Mouse (Mus musculus): Measurements from ENCODE around the gene Fbxo10. TPM values are rescaled to one million over a fixed set of nuclear protein-coding genes. Genes with fewer than 3 reads are reported as not detected.
A peak's percentile ranks its signal among the peaks of the same experiment; 100 is the strongest.
"Not testable (repeated sequence)": the region's sequence is repeated elsewhere in the genome, so short reads cannot be mapped to it uniquely, and the experiment has no call there.

Gene Fbxo10
- 10 to 100 TPM; 41.1 to 44.4 TPM for total RNA-seq (2021)

GRCm38 (mm10) chr4:45084021-45084894 lies at the start of gene Fbxo10:
Gene Fbxo10, minus strand, starts transcription at chr4:45084604.
- DNase-seq (ENCODE audit: extremely low spot score in 1 of 2, low spot score in 1 of 2), result peak; percentile 82 to 83

GRCm38 (mm10) chr4:45131021-45131420 lies 46.6 kb upstream of the Fbxo10 start:
- no peak for DNase-seq (ENCODE audit: extremely low spot score in 1 of 2, low spot score in 1 of 2)

GRCm38 (mm10) chr4:45121311-45121710 lies 36.9 kb upstream of the Fbxo10 start:
- DNase-seq (ENCODE audit: extremely low spot score in 1 of 2, low spot score in 1 of 2), result no peak

- no peak for DNase-seq (ENCODE audit: extremely low spot score in 1 of 2, low spot score in 1 of 2)
Observed at GRCm38 (mm10) chr4:45108456-45109110, 24.2 kb upstream of the Fbxo10 start.

- peak; percentile 76 to 84 for DNase-seq (ENCODE audit: extremely low spot score in 1 of 2, low spot score in 1 of 2)
Observed at GRCm38 (mm10) chr4:45107601-45108277, 23.3 kb upstream of the Fbxo10 start, which contains the start of gene Tomm5. Gene Tomm5, minus strand, starts transcription at chr4:45108114.

GRCm38 (mm10) chr4:45107066-45107465 lies 22.7 kb upstream of the Fbxo10 start:
- no peak for DNase-seq (ENCODE audit: extremely low spot score in 1 of 2, low spot score in 1 of 2)

GRCm38 (mm10) chr4:45106409-45106808 lies 22.0 kb upstream of the Fbxo10 start:
- DNase-seq (ENCODE audit: extremely low spot score in 1 of 2, low spot score in 1 of 2), result no peak

- DNase-seq (ENCODE audit: extremely low spot score in 1 of 2, low spot score in 1 of 2), result peak; percentile 58 to 88
Observed at GRCm38 (mm10) chr4:45097198-45097872, 12.9 kb upstream of the Fbxo10 start.

GRCm38 (mm10) chr4:45084895-45085290 lies 489 bp upstream of the Fbxo10 start:
- DNase-seq (ENCODE audit: extremely low spot score in 1 of 2, low spot score in 1 of 2), result no peak

GRCm38 (mm10) chr4:45083487-45083886 lies 917 bp downstream of the Fbxo10 start:
- DNase-seq (ENCODE audit: extremely low spot score in 1 of 2, low spot score in 1 of 2), result peak; percentile 11 to 22

- no peak for DNase-seq (ENCODE audit: extremely low spot score in 1 of 2, low spot score in 1 of 2)
Observed at GRCm38 (mm10) chr4:45082951-45083350, 1.5 kb downstream of the Fbxo10 start.

- not testable (repeated sequence) for DNase-seq (ENCODE audit: extremely low spot score in 1 of 2, low spot score in 1 of 2)
Observed at GRCm38 (mm10) chr4:45081041-45081440, 3.4 kb downstream of the Fbxo10 start.

- no peak for DNase-seq (ENCODE audit: extremely low spot score in 1 of 2, low spot score in 1 of 2)
Observed at GRCm38 (mm10) chr4:45073544-45073943, 10.9 kb downstream of the Fbxo10 start.

GRCm38 (mm10) chr4:45072261-45072973 lies 12.0 kb downstream of the Fbxo10 start:
- no peak for DNase-seq (ENCODE audit: extremely low spot score in 1 of 2, low spot score in 1 of 2)

- no peak for DNase-seq (ENCODE audit: extremely low spot score in 1 of 2, low spot score in 1 of 2)
Observed at GRCm38 (mm10) chr4:45067742-45068141, 16.7 kb downstream of the Fbxo10 start.

GRCm38 (mm10) chr4:45066036-45066730 lies 18.2 kb downstream of the Fbxo10 start:
- no peak for DNase-seq (ENCODE audit: extremely low spot score in 1 of 2, low spot score in 1 of 2)

GRCm38 (mm10) chr4:45064577-45064976 lies 19.8 kb downstream of the Fbxo10 start:
- DNase-seq (ENCODE audit: extremely low spot score in 1 of 2, low spot score in 1 of 2), result no peak

- not testable (repeated sequence) for DNase-seq (ENCODE audit: extremely low spot score in 1 of 2, low spot score in 1 of 2)
Observed at GRCm38 (mm10) chr4:45063836-45064235, 20.6 kb downstream of the Fbxo10 start.

GRCm38 (mm10) chr4:45055451-45055850 lies 29.0 kb downstream of the Fbxo10 start:
- no peak for DNase-seq (ENCODE audit: extremely low spot score in 1 of 2, low spot score in 1 of 2)

All from layer of hippocampus, postnatal 25 days (tissue).